In the genomic region with DNA sequence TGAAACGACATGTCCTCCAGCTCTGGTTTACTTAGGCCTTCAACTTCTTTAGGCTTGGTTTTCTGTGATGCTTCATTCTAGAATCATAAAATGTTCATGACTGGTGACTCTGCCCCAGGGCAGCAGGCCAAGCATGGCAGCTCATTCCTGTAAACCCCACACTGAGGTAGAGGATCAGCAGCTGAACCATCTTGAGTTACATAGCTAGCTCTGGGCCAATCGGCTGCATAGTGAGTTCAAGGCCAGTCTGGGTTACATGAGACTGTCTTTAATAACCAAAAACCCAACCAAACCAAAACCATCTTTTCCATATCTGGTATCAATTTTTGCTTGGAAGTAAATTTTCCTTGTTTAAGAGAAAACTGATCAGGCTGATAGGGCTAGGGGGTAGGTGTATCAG, we compare ENCODE assay signal across 26 mouse cellular contexts. TPM values are rescaled to one million over a fixed set of nuclear protein-coding genes. Genes with fewer than 3 reads are reported as not detected.
A peak's percentile ranks its signal among the peaks of the same experiment; 100 is the strongest.
DNase-seq lines count a peak whose midpoint lies in the region; ATAC-seq and TF ChIP-seq lines count a peak whose summit lies in the region.
"Had no signal": no experiment of that assay in that cellular context is flagged by ENCODE, and none has a peak within 500 bp of the region (broad histone marks: within the 10 kb centered on the region; RNA-seq: fewer than 3 reads in every experiment).

No protein-coding gene starts in this region.

- no peak overlapping the region for H3K4me2 ChIP-seq in midbrain, embryonic 11.5 days
- no peak overlapping the region for H3K4me2 ChIP-seq in midbrain, embryonic 16.5 days (ENCODE audit: low read length)
- no peak overlapping the region for H3K4me2 ChIP-seq in myocyte (ENCODE audit: low read depth)
- no peak overlapping the region for H3K4me2 ChIP-seq in forebrain, embryonic 14.5 days (ENCODE audit: low read length)
- H3K4me2 ChIP-seq: embryonic facial prominence, embryonic 13.5 days; embryonic facial prominence, embryonic 15.5 days; forebrain, embryonic 13.5 days had no signal

- 95% methylated on average over 2 of the region's 2 CpGs for WGBS in midbrain, embryonic 11.5 days
- WGBS in midbrain, embryonic 16.5 days = 89% methylated on average over 2 of the region's 2 CpGs
- 86% methylated on average over 2 of the region's 2 CpGs for WGBS in forebrain, embryonic 14.5 days

- H3ac ChIP-seq in myocyte (ENCODE audit: control insufficient read depth, insufficient read length) = no peak overlapping the region

- H3K9ac ChIP-seq in midbrain, embryonic 11.5 days (ENCODE audit: low read length) = no peak overlapping the region
- H3K9ac ChIP-seq in midbrain, embryonic 16.5 days (ENCODE audit: low read depth, low read length) = no peak overlapping the region
- no peak overlapping the region for H3K9ac ChIP-seq in forebrain, embryonic 14.5 days (ENCODE audit: low read length)
- H3K9ac ChIP-seq: embryonic facial prominence, embryonic 13.5 days; embryonic facial prominence, embryonic 15.5 days; forebrain, embryonic 13.5 days had no signal

- peak; percentile 68 for DNase-seq in midbrain, embryonic 11.5 days (ENCODE audit: low spot score, missing footprints)
- peak; percentile 45 for DNase-seq in NIH3T3 (ENCODE audit: low read depth)
- no peak for DNase-seq in forebrain, embryonic 14.5 days (ENCODE audit: low spot score)
- no peak for DNase-seq in layer of hippocampus, adult 9-11 months
- DNase-seq: adrenal gland, adult 8-10 months; adrenal gland, postnatal 14 days; cerebellum, adult 11 months; cerebellum, adult 18-20 months; cerebellum, adult 8-10 months; cerebellum, adult 9-11 months; cerebellum, postnatal 14 days; cerebellum, postnatal 36 days; embryo, embryonic 11 days had no signal

- no peak for TF ChIP-seq POLR2A in myocyte (IDR thresholded peaks at IDR 0.05; ENCODE audit: insufficient read length, low read depth)

- no peak overlapping the region for H3K27ac ChIP-seq in midbrain, embryonic 11.5 days (ENCODE audit: low read depth, low read length)
- H3K27ac ChIP-seq in midbrain, embryonic 16.5 days (ENCODE audit: low read length) = no peak overlapping the region
- no peak overlapping the region for H3K27ac ChIP-seq in forebrain, embryonic 14.5 days (ENCODE audit: low read depth, low read length)
- H3K27ac ChIP-seq: embryonic facial prominence, embryonic 13.5 days; embryonic facial prominence, embryonic 15.5 days; forebrain, embryonic 13.5 days had no signal

- no peak for ATAC-seq in midbrain, embryonic 11.5 days (ENCODE audit: low FRiP score)
- no peak for ATAC-seq in midbrain, embryonic 16.5 days
- no peak for ATAC-seq in cerebellum, adult (ENCODE audit: insufficient number of reproducible peaks, low FRiP score, low TSS enrichment)
- no peak for ATAC-seq in forebrain, embryonic 14.5 days
- ATAC-seq: CD4-positive, CD25-positive, alpha-beta regulatory T cell, adult 4 months; forebrain, embryonic 13.5 days; forebrain, embryonic 16.5 days had no signal

- H3K9me3 ChIP-seq in midbrain, embryonic 11.5 days (ENCODE audit: control insufficient read depth, low read length) = no peaks in the 10 kb centered on the region
- H3K9me3 ChIP-seq in midbrain, embryonic 16.5 days (replicated peaks; ENCODE audit: control insufficient read depth, low read length, poor library complexity, severe bottlenecking) = no peaks in the 10 kb centered on the region
- H3K9me3 ChIP-seq in forebrain, embryonic 14.5 days (replicated peaks; ENCODE audit: control insufficient read depth, low read length) = no peaks in the 10 kb centered on the region
- H3K9me3 ChIP-seq: embryonic facial prominence, embryonic 13.5 days; embryonic facial prominence, embryonic 15.5 days; forebrain, embryonic 13.5 days; G1E had no signal

- H3K4me3 ChIP-seq in midbrain, embryonic 11.5 days (ENCODE audit: low read depth, low read length) = no peak overlapping the region
- no peak overlapping the region for H3K4me3 ChIP-seq in midbrain, embryonic 16.5 days (ENCODE audit: low read depth, low read length)
- H3K4me3 ChIP-seq in myocyte = no peak overlapping the region
- H3K4me3 ChIP-seq in forebrain, embryonic 14.5 days (ENCODE audit: low read depth, low read length) = no peak overlapping the region
- H3K4me3 ChIP-seq: embryonic facial prominence, embryonic 13.5 days; embryonic facial prominence, embryonic 15.5 days; erythroblast, embryonic 14.5 days; forebrain, embryonic 13.5 days had no signal

- no peaks in the 10 kb centered on the region for H3K79me2 ChIP-seq in myocyte (ENCODE audit: control insufficient read depth, insufficient read depth)

- no peaks in the 10 kb centered on the region for H3K4me1 ChIP-seq in midbrain, embryonic 11.5 days (ENCODE audit: control insufficient read depth, insufficient read depth, low read length)
- H3K4me1 ChIP-seq in midbrain, embryonic 16.5 days (ENCODE audit: control insufficient read depth, insufficient read depth, low read length) = no peaks in the 10 kb centered on the region
- no peaks in the 10 kb centered on the region for H3K4me1 ChIP-seq in forebrain, embryonic 14.5 days (ENCODE audit: control insufficient read depth, insufficient read depth, low read length)

- no peaks in the 10 kb centered on the region for H3K36me3 ChIP-seq in midbrain, embryonic 11.5 days (ENCODE audit: control insufficient read depth, insufficient read depth, low read length)
- H3K36me3 ChIP-seq in midbrain, embryonic 16.5 days (ENCODE audit: control insufficient read depth, insufficient read depth, low read length) = no peaks in the 10 kb centered on the region
- no peaks in the 10 kb centered on the region for H3K36me3 ChIP-seq in myocyte (ENCODE audit: control insufficient read depth, insufficient read depth)
- no peaks in the 10 kb centered on the region for H3K36me3 ChIP-seq in forebrain, embryonic 14.5 days (ENCODE audit: control insufficient read depth, insufficient read depth, low read length)
- H3K36me3 ChIP-seq: embryonic facial prominence, embryonic 13.5 days; embryonic facial prominence, embryonic 15.5 days; G1E had no signal

- H3K27me3 ChIP-seq in midbrain, embryonic 11.5 days (ENCODE audit: control insufficient read depth, insufficient read depth, low read length) = no peaks in the 10 kb centered on the region
- no peaks in the 10 kb centered on the region for H3K27me3 ChIP-seq in midbrain, embryonic 16.5 days (ENCODE audit: control insufficient read depth, insufficient read depth, low read depth, low read length)
- H3K27me3 ChIP-seq in myocyte (ENCODE audit: control insufficient read depth, insufficient read depth, insufficient read length) = no peaks in the 10 kb centered on the region
- no peaks in the 10 kb centered on the region for H3K27me3 ChIP-seq in forebrain, embryonic 14.5 days (replicated peaks; ENCODE audit: control insufficient read depth, insufficient read depth, low read length)

TF ChIP-seq in myocyte, 11 proteins besides CTCF, POLR2A, EP300 and RAD21:
- TF ChIP-seq SRF (IDR thresholded peaks at IDR 0.05; ENCODE audit: control insufficient read depth, insufficient read length, low read depth) (no peak), E2F4 (IDR thresholded peaks at IDR 0.05; ENCODE audit: insufficient read depth) (no peak), MYOD1 (IDR thresholded peaks at IDR 0.05; ENCODE audit: control insufficient read depth in 1 of 3, insufficient read length in 2 of 3, low read depth in 2 of 3) (peak in 2 of 3 experiments; percentile 71 to 77), USF1 (IDR thresholded peaks at IDR 0.05; ENCODE audit: low read depth) (no peak), CEBPB (IDR thresholded peaks at IDR 0.05; ENCODE audit: insufficient read depth, poor library complexity, severe bottlenecking) (no peak), MAX (IDR thresholded peaks at IDR 0.05; ENCODE audit: low read depth) (no peak), REST (IDR thresholded peaks at IDR 0.05; ENCODE audit: insufficient read depth, insufficient read length) (no peak), TCF12 (IDR thresholded peaks at IDR 0.05; ENCODE audit: insufficient read depth, poor library complexity, severe bottlenecking) (no peak), TCF3 (IDR thresholded peaks at IDR 0.05; ENCODE audit: insufficient read length, low read depth) (no peak), MYOG (IDR thresholded peaks at IDR 0.05; ENCODE audit: control insufficient read depth in 1 of 3, insufficient read depth in 1 of 3, insufficient read length in 2 of 3, low read depth in 2 of 3) (peak in 1 of 3 experiments; percentile 57), POLR2AphosphoS2 (IDR thresholded peaks at IDR 0.05; ENCODE audit: insufficient read length, low read depth) (no peak)
TF ChIP-seq in myocyte: peak in this region for 2.

RNA-seq across cellular contexts. Expression of gene Myl10, which starts 57.8 kb away (rescaled TPM):
- polyA plus RNA-seq in midbrain, embryonic 11.5 days (2014; fragmentation: Nextera tagmentation; extraction: Ambion mirVana) = not detected in 2 replicates
- not detected in 2 replicates for polyA plus RNA-seq in midbrain, embryonic 16.5 days (2015; fragmentation: Nextera tagmentation; extraction: Ambion mirVana)
- 0.37 TPM for polyA plus RNA-seq in myocyte (2012; fragmentation: generic; extraction: Trizol)
- polyA plus RNA-seq in forebrain, embryonic 14.5 days (2014; fragmentation: Nextera tagmentation; extraction: Ambion mirVana) = not detected in 2 replicates
- polyA plus RNA-seq: embryonic facial prominence, embryonic 11.5 days; embryonic facial prominence, embryonic 13.5 days; embryonic facial prominence, embryonic 15.5 days; erythroblast, embryonic 14.5 days; forebrain, embryonic 11.5 days; forebrain, embryonic 13.5 days; forebrain, embryonic 16.5 days; frontal cortex, adult 2 months; G1E had no signal

Comparison
In these comparisons a context has a peak if more than half of its experiments do, and no peak if none do; other contexts are left out.
1. DNase-seq: peak in midbrain, embryonic 11.5 days (single experiment) and NIH3T3 (single experiment); none in forebrain, embryonic 14.5 days (single experiment) and layer of hippocampus, adult 9-11 months (single experiment).